35 mouse cellular contexts compared by ENCODE assay signal in genomic region chr17:15853121-15853520, GRCm38 (mm10).
"Had no signal": no experiment of that assay in that cellular context is flagged by ENCODE, and none has a peak within 500 bp of the region (broad histone marks: within the 10 kb centered on the region; RNA-seq: fewer than 3 reads in every experiment).

No protein-coding gene starts in this region.

- H3K4me1 ChIP-seq: heart, embryonic 12.5 days; heart, embryonic 15.5 days; hindbrain, embryonic 12.5 days; hindbrain, embryonic 15.5 days; intestine, embryonic 15.5 days had no signal

- H3K9ac ChIP-seq: heart, embryonic 12.5 days; heart, embryonic 13.5 days; heart, embryonic 15.5 days; hindbrain, embryonic 12.5 days; hindbrain, embryonic 13.5 days; hindbrain, embryonic 14.5 days; hindbrain, embryonic 15.5 days; intestine, embryonic 15.5 days; kidney, embryonic 15.5 days had no signal

- DNase-seq: heart, postnatal 10 days; heart, postnatal 14 days; heart, postnatal 36 days; heart, postnatal 4 days; kidney, adult 11 months; kidney, adult 18-20 months; kidney, adult 2 months; kidney, adult 8-10 months; kidney, adult 9 months; kidney, postnatal 10 days; kidney, postnatal 14 days; kidney, postnatal 25 days; kidney, postnatal 36 days; kidney, postnatal 4 days; layer of hippocampus, adult 9-11 months; layer of hippocampus, postnatal 36 days had no signal

- H3K27ac ChIP-seq: heart, embryonic 10.5 days; heart, embryonic 13.5 days; heart, embryonic 15.5 days; hindbrain, embryonic 10.5 days; hindbrain, embryonic 12.5 days; hindbrain, embryonic 13.5 days; hindbrain, embryonic 14.5 days; hindbrain, embryonic 15.5 days; hindbrain, postnatal 0 days; intestine, embryonic 15.5 days; kidney, embryonic 15.5 days; kidney, postnatal 0 days; layer of hippocampus, adult 2 months had no signal

- H3K4me2 ChIP-seq: heart, embryonic 11.5 days; heart, embryonic 12.5 days; heart, embryonic 13.5 days; heart, embryonic 15.5 days; hindbrain, embryonic 12.5 days; hindbrain, embryonic 13.5 days; hindbrain, embryonic 14.5 days; hindbrain, embryonic 15.5 days; intestine, embryonic 15.5 days; kidney, embryonic 15.5 days had no signal

- H3K9me3 ChIP-seq: heart, embryonic 10.5 days; heart, embryonic 12.5 days; heart, embryonic 13.5 days; heart, embryonic 15.5 days; hindbrain, embryonic 10.5 days; hindbrain, embryonic 12.5 days; hindbrain, embryonic 13.5 days; hindbrain, embryonic 15.5 days; intestine, embryonic 15.5 days; kidney, embryonic 15.5 days had no signal

- ATAC-seq: hindbrain, embryonic 16.5 days; hindbrain, postnatal 0 days; inflammation-experienced regulatory T-cells, adult 6 months; intestine, embryonic 15.5 days; intestine, embryonic 16.5 days; intestine, postnatal 0 days had no signal

- H3K4me3 ChIP-seq: heart, embryonic 10.5 days; heart, embryonic 12.5 days; heart, embryonic 13.5 days; heart, embryonic 15.5 days; hindbrain, embryonic 10.5 days; hindbrain, embryonic 12.5 days; hindbrain, embryonic 13.5 days; hindbrain, embryonic 15.5 days; intestine, embryonic 15.5 days; kidney, embryonic 15.5 days; layer of hippocampus, adult 2 months had no signal

- H3K36me3 ChIP-seq: heart, embryonic 10.5 days; heart, embryonic 12.5 days; heart, embryonic 13.5 days; heart, embryonic 15.5 days; hindbrain, embryonic 10.5 days; hindbrain, embryonic 12.5 days; hindbrain, embryonic 13.5 days; hindbrain, embryonic 15.5 days; intestine, embryonic 15.5 days; kidney, embryonic 15.5 days had no signal

- H3K27me3 ChIP-seq: heart, embryonic 12.5 days; heart, embryonic 13.5 days; heart, embryonic 15.5 days; hindbrain, embryonic 12.5 days; hindbrain, embryonic 13.5 days; hindbrain, embryonic 15.5 days; intestine, embryonic 15.5 days; kidney, embryonic 15.5 days had no signal
